Mouse (Mus musculus) embryonic stem cell, embryonic (primary cell): ENCODE results near the gene Zfp322a.

Source experiments
- CTCF ChIA-PET, 4 experiments: fragments of 300-600 bp in 2 of 4; fragments of 350-600 bp in 2 of 4; sonication (Branson Sonifier 250); formaldehyde crosslinking; loops; one replicate each; lab custom pipeline; 2022; ENCODE audit warnings: inconsistent platforms in 2 of 4; lab: Charles Lee
- POLR2A ChIA-PET, 4 experiments: fragments of 300-600 bp in 2 of 4; fragments of 350-600 bp in 2 of 4; sonication (Branson Sonifier 250); formaldehyde crosslinking; loops; one replicate each; lab custom pipeline; 2022; ENCODE audit warnings: antibody characterized with exemption in 4 of 4, inconsistent platforms in 1 of 4; lab: Charles Lee

The Zfp322a gene

GRCm38 (mm10) chr13:23368583-23369420, at the start of gene Zfp322a:
TSS of gene Zfp322a (minus strand) at chr13:23369208.
- POLR2A ChIA-PET: interaction anchor here (0.5 to 2.6 kb wide), 25 partner anchors 8 to 1333 kb away, joined by 3 to 21 read pairs (median 3); partner anchors contain the start of genes Hist1h2ac (in 1 of the 4), Hist1h2ag (in 1 of the 4), Hist1h2ah (in 1 of the 4) and Hist1h2bc (in 1 of the 4)
- CTCF ChIA-PET: interaction anchor here in 3 of 4 experiments (0.8 to 2.1 kb wide), 5 partner anchors 33 to 1317 kb away, joined by 3 to 12 read pairs (median 4); no protein-coding TSS in a partner anchor

- CTCF ChIA-PET: interaction anchor here (0.7 to 4.2 kb wide), 14 partner anchors 11 to 1370 kb away, joined by 3 to 288 read pairs (median 5); partner anchors contain the start of genes Hist1h1t (in 1 of the 4), Hist1h2ag (in 1 of the 4) and Hist1h2bj (in 1 of the 4)
- POLR2A ChIA-PET: interaction anchor here (0.5 to 6.9 kb wide), 65 partner anchors 8 to 1384 kb away, joined by 3 to 306 read pairs (median 5); partner anchors contain the start of genes Hist1h4h (in 3 of the 4), Hist1h2ac (in 2 of the 4), Hist1h2ae (in 2 of the 4) and Hist1h2af (in 2 of the 4)
Measured at GRCm38 (mm10) chr13:23412630-23413521, 43.9 kb upstream of the Zfp322a start.

- ChIA-PET POLR2A (interaction anchor here (0.5 to 6.9 kb wide), 69 partner anchors 8 to 1472 kb away, joined by 3 to 306 read pairs (median 6); partner anchors contain the start of genes Hist1h4h (in 3 of the 4), Hist1h2ac (in 2 of the 4), Hist1h2af (in 2 of the 4) and Hist1h2ah (in 2 of the 4)), CTCF (interaction anchor here (0.7 to 4.2 kb wide), 12 partner anchors 10 to 1369 kb away, joined by 3 to 288 read pairs (median 5); partner anchors contain the start of genes Hist1h1t (in 1 of the 4), Hist1h2ag (in 1 of the 4) and Hist1h2bj (in 1 of the 4))
Measured at GRCm38 (mm10) chr13:23412211-23412629, 43.2 kb upstream of the Zfp322a start.

- CTCF ChIA-PET: interaction anchor here (0.5 to 4.2 kb wide), 18 partner anchors 10 to 1444 kb away, joined by 3 to 288 read pairs (median 4); partner anchors contain the start of genes Btn1a1 (in 1 of the 4), Hist1h2ag (in 1 of the 4) and Hist1h2bj (in 1 of the 4)
Measured at GRCm38 (mm10) chr13:23411311-23412210, 42.6 kb upstream of the Zfp322a start.

GRCm38 (mm10) chr13:23410632-23411031, 41.6 kb upstream of the Zfp322a start:
- CTCF ChIA-PET: interaction anchor here (0.6 to 4.2 kb wide), 9 partner anchors 9 to 1360 kb away, joined by 3 to 288 read pairs (median 6); partner anchors contain the start of gene Btn1a1 (in 1 of the 4)
- POLR2A ChIA-PET: interaction anchor here (0.5 to 6.9 kb wide), 50 partner anchors 8 to 1377 kb away, joined by 3 to 306 read pairs (median 4); partner anchors contain the start of genes Hist1h2ae (in 3 of the 4), Hist1h2bg (in 3 of the 4), Hist1h2bj (in 3 of the 4) and Hist1h1a (in 2 of the 4)

More at GRCm38 (mm10) chr13:23411311-23412210, 42.6 kb upstream of the Zfp322a start:
- POLR2A ChIA-PET: interaction anchor here (0.5 to 6.9 kb wide), 100 partner anchors 9 to 1970 kb away, joined by 3 to 306 read pairs (median 4); partner anchors contain the start of genes Hist1h2ac (in 3 of the 4), Hist1h2ae (in 3 of the 4), Hist1h2bc (in 3 of the 4) and Hist1h2be (in 3 of the 4)

GRCm38 (mm10) chr13:23402626-23403025, 33.6 kb upstream of the Zfp322a start:
- POLR2A ChIA-PET: interaction anchor here in 3 of 4 experiments (0.6 to 5.1 kb wide), 30 partner anchors 8 to 1367 kb away, joined by 3 to 306 read pairs (median 16); partner anchors contain the start of genes Hist1h2ac (in 3 of the 3), Hist1h2bc (in 3 of the 3), Hist1h2ae (in 2 of the 3) and Hist1h2ag (in 2 of the 3)
- CTCF ChIA-PET: interaction anchor here (0.6 to 4.3 kb wide), 20 partner anchors 9 to 1505 kb away, joined by 3 to 288 read pairs (median 11); partner anchors contain the start of genes Abt1 (in 1 of the 4), Hist1h2ag (in 1 of the 4) and Hist1h2bj (in 1 of the 4)

- CTCF ChIA-PET: interaction anchor here (0.5 to 4.3 kb wide), 113 partner anchors 9 to 1617 kb away, joined by 3 to 288 read pairs (median 4); partner anchors contain the start of genes Hist1h2ag (in 3 of the 4), Hist1h2bj (in 3 of the 4), Zfp322a (in 3 of the 4) and Abt1 (in 1 of the 4)
- POLR2A ChIA-PET: interaction anchor here (0.5 to 5.1 kb wide), 138 partner anchors 9 to 1682 kb away, joined by 3 to 306 read pairs (median 5); partner anchors contain the start of genes Hist1h2ag (in 4 of the 4), Hist1h2bj (in 4 of the 4), Hist1h2ac (in 3 of the 4) and Hist1h2ae (in 3 of the 4)
Measured at GRCm38 (mm10) chr13:23401683-23402527, 32.9 kb upstream of the Zfp322a start.

GRCm38 (mm10) chr13:23400771-23401682, 32.0 kb upstream of the Zfp322a start:
- CTCF ChIA-PET: interaction anchor here (0.5 to 4.3 kb wide), 121 partner anchors 10 to 1618 kb away, joined by 3 to 288 read pairs (median 4); partner anchors contain the start of genes Hist1h2ag (in 3 of the 4), Hist1h2bj (in 3 of the 4), Zfp322a (in 3 of the 4) and Abt1 (in 1 of the 4)
- POLR2A ChIA-PET: interaction anchor here (0.5 to 5.1 kb wide), 163 partner anchors 10 to 1685 kb away, joined by 3 to 306 read pairs (median 5); partner anchors contain the start of genes Hist1h2ag (in 4 of the 4), Hist1h2bj (in 4 of the 4), Hist1h2ac (in 3 of the 4) and Hist1h2ae (in 3 of the 4)

GRCm38 (mm10) chr13:23396913-23397312, 27.9 kb upstream of the Zfp322a start:
- CTCF ChIA-PET: interaction anchor here in 2 of 4 experiments (0.7 to 1.2 kb wide), 2 partner anchors 87 to 201 kb away, joined by 3 read pairs; no protein-coding TSS in a partner anchor
- POLR2A ChIA-PET: interaction anchor here in 1 of 4 experiments (0.5 to 1.1 kb wide), 3 partner anchors 14 to 115 kb away, joined by 3 to 4 read pairs (median 4); no protein-coding TSS in a partner anchor

- CTCF ChIA-PET: interaction anchor here in 1 of 4 experiments (1.2 kb wide), 1 partner anchor 202 kb away, joined by 3 read pairs; no protein-coding TSS in a partner anchor
Measured at GRCm38 (mm10) chr13:23396246-23396703, 27.3 kb upstream of the Zfp322a start.

GRCm38 (mm10) chr13:23395301-23396245, 26.6 kb upstream of the Zfp322a start:
- ChIA-PET POLR2A (interaction anchor here in 2 of 4 experiments (0.6 to 1.6 kb wide), 5 partner anchors 11 to 1353 kb away, joined by 3 to 4 read pairs (median 3); partner anchors contain the start of genes Hist1h2ag (in 1 of the 2), Hist1h2bj (in 1 of the 2) and Zfp322a (in 1 of the 2)), CTCF (interaction anchor here in 1 of 4 experiments (1.2 kb wide), 1 partner anchor 202 kb away, joined by 3 read pairs; no protein-coding TSS in a partner anchor)

More at GRCm38 (mm10) chr13:23396246-23396703, 27.3 kb upstream of the Zfp322a start:
- POLR2A ChIA-PET: interaction anchor here in 2 of 4 experiments (0.9 to 1.3 kb wide), 3 partner anchors 10 to 1353 kb away, joined by 3 to 4 read pairs (median 3); partner anchors contain the start of genes Hist1h2ag (in 1 of the 2) and Hist1h2bj (in 1 of the 2)
